Mouse (Mus musculus) forebrain, embryonic 15.5 days (tissue): Measurements from ENCODE around the gene Gramd1b. TPM values are rescaled to one million over a fixed set of nuclear protein-coding genes. Genes with fewer than 3 reads are reported as not detected.

Experiments
- ATAC-seq: fragments of 200-750 bp; cut with Nextera tagmentation; replicated peaks from 2 replicates; pipeline ENCODE4 v1.8.0; 2017; ENCODE audit warnings: mild to moderate bottlenecking, moderate TSS enrichment, moderate library complexity
- H3K27ac ChIP-seq: fragments of 300-500 bp; sonication (generic); replicated peaks from 2 replicates; pipeline ENCODE4 v1.5.1; 2015; ENCODE audit warnings: mild to moderate bottlenecking, inconsistent platforms
- H3K27me3 ChIP-seq: fragments of 300-500 bp; sonication (generic); 2 replicates; pipeline ENCODE4 v1.6.1; 2015; ENCODE audit warnings: inconsistent platforms
- H3K36me3 ChIP-seq: fragments of 300-500 bp; sonication (generic); 2 replicates; pipeline ENCODE4 v1.6.1; 2015; ENCODE audit warnings: mild to moderate bottlenecking, inconsistent platforms
- H3K4me1 ChIP-seq: fragments of 300-500 bp; sonication (generic); 2 replicates; pipeline ENCODE4 v1.6.1; 2015; ENCODE audit warnings: inconsistent platforms
- H3K4me2 ChIP-seq: fragments of 300-500 bp; sonication (generic); replicated peaks from 2 replicates; pipeline ENCODE4 v1.6.1; 2015; ENCODE audit warnings: mild to moderate bottlenecking, inconsistent platforms
- H3K4me3 ChIP-seq: fragments of 300-500 bp; sonication (generic); 2 replicates; pipeline ENCODE4 v1.5.1; 2015; ENCODE audit warnings: mild to moderate bottlenecking, inconsistent platforms
- H3K9ac ChIP-seq: fragments of 300-500 bp; sonication (generic); replicated peaks from 2 replicates; pipeline ENCODE4 v1.6.1; 2015; ENCODE audit warnings: mild to moderate bottlenecking, inconsistent platforms
- H3K9me3 ChIP-seq: fragments of 300-500 bp; sonication (generic); 2 replicates; pipeline ENCODE4 v1.6.1; 2016; ENCODE audit warnings: inconsistent platforms
- WGBS: fragments of 180-500 bp; shearing (Covaris S2); methylation state at CpG from one replicate; pipeline ENCODE4 v1.1.7; 2015; ENCODE audit warnings: mixed read lengths; 5-methylcytosine and 5-hydroxymethylcytosine counted together
- polyA plus RNA-seq: library from polyadenylated mRNA; unstranded; fragments of >200 nt; fragmentation: Nextera tagmentation; extraction: Ambion mirVana; gene quantifications from 2 replicates; pipeline ENCODE4 v1.2.1, GENCODE M21; 2015

The Gramd1b gene
- polyA plus RNA-seq, 1 experiment from 2014 or later = 18.2 TPM

DNA sequence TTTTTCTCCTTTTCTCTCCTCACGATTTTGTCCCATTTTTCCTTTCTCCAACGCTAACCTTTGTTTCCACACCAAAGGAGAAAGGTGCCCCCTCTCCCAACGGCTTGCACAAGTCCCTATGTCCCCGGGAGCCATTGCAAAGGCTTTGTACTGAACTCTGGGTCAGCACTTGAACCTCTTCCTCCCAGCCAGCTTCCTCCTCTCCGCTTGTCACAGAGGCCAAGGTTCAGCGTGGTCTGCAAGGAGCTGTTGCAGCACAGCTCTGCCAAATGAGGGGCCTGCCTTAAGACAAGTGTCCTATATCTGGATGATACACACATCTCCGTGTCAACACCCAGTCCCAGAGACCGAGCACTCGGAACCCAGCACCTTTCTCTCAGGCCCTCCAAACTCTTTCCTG lies 130.3 kb downstream of the Gramd1b start:
- no peaks in the 10 kb centered on the region for H3K27me3 ChIP-seq
- WGBS = 85% methylated on average over 9 of the region's 9 CpGs
- H3K9ac ChIP-seq = no peak overlapping the region
- H3K27ac ChIP-seq = no peak overlapping the region
- no peaks in the 10 kb centered on the region for H3K9me3 ChIP-seq
- no peak for ATAC-seq
- H3K4me2 ChIP-seq = no peak overlapping the region
- peaks cover 21% of the 10 kb centered on the region; the same call in 1 of the 2 replicates for H3K4me1 ChIP-seq
- no peak overlapping the region for H3K4me3 ChIP-seq
- no peaks in the 10 kb centered on the region for H3K36me3 ChIP-seq

- Histone ChIP-seq H3K36me3 (no peaks in the 10 kb centered on the region), H3K4me2 (no peak overlapping the region), H3K9ac (no peak overlapping the region), H3K9me3 (no peaks in the 10 kb centered on the region), H3K4me1 (peaks cover 18% of the 10 kb centered on the region; the same call in 1 of the 2 replicates), H3K4me3 (no peak overlapping the region), H3K27ac (no peak overlapping the region), H3K27me3 (no peaks in the 10 kb centered on the region)
- WGBS = 88% methylated on average over 2 of the region's 2 CpGs
- ATAC-seq = no peak
These were observed 131.0 kb downstream of the Gramd1b start for GRCm38 (mm10) chr9:40400171-40400570.

DNA sequence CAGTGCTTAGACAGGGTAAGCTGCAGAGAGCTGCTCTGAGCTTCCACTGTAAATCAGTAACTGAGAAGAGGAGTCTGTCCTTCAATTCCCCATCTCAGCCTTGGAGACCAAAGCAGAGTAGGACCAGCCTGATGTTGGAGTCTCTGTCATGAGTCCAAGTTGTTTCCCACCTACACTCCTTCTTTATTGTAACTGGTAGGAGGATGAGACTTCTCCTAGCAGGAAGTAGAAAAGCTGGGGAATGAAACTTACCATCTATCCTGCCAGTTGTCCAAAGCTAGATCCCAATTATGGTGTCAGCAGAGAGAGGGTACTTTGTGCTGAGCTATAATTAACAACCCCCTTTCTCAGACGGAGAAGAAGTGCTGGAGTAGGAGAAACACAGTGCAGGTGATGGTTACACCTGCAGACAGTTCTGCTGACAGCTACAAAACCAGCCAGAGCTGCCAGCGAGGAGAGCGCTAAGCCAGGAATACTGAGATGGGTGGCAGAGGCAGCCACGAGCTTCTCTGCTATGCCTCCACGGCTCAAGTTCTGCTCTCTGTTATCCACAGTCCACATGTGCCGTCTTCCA lies 131.7 kb downstream of the Gramd1b start:
- no peaks in the 10 kb centered on the region for H3K9me3 ChIP-seq
- no peak overlapping the region for H3K4me3 ChIP-seq
- peaks cover 12% of the 10 kb centered on the region; the same call in 1 of the 2 replicates for H3K4me1 ChIP-seq
- no peak overlapping the region for H3K4me2 ChIP-seq
- no peak overlapping the region for H3K9ac ChIP-seq
- no peaks in the 10 kb centered on the region for H3K36me3 ChIP-seq
- H3K27ac ChIP-seq = no peak overlapping the region
- H3K27me3 ChIP-seq = no peaks in the 10 kb centered on the region
- no peak for ATAC-seq
- 80% methylated on average over 6 of the region's 6 CpGs for WGBS

- peaks cover 9% of the 10 kb centered on the region for H3K4me1 ChIP-seq
- no peaks in the 10 kb centered on the region for H3K36me3 ChIP-seq
- no peak overlapping the region for H3K9ac ChIP-seq
- ATAC-seq = no peak
- no peak overlapping the region for H3K4me2 ChIP-seq
- 62% methylated on average over 7 of the region's 7 CpGs for WGBS
- H3K9me3 ChIP-seq = no peaks in the 10 kb centered on the region
- H3K4me3 ChIP-seq = no peak overlapping the region
- H3K27me3 ChIP-seq = no peaks in the 10 kb centered on the region
- 0 out of 2 replicates have a peak overlapping the region, but pooled peaks have one; percentile 21 for H3K27ac ChIP-seq
These were observed 133.5 kb downstream of the Gramd1b start for GRCm38 (mm10) chr9:40397471-40398245.

DNA sequence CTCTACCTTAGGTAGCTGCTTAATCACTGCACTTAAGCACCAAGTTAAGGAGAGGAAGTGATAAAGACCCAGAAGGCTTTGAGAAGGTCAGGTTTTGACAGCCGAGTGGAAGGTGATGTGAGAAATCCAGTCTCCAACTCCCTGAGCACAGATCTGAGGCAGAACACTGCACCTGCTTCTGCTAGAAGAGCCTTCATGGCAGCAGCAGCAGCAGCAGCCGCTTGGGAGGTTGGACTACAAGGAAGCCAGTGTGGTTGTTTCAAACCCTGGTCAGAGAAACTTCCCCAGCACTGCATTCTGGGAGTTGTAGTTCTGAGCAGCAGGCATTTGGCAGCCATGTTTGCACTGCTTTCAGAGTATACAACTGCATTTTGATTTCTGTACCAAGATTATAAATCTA lies 134.1 kb downstream of the Gramd1b start:
- H3K27ac ChIP-seq = peak overlapping the region; percentile 69
- peak; percentile 76 for ATAC-seq
- WGBS = 19% methylated on average over 2 of the region's 2 CpGs
- H3K4me2 ChIP-seq = peak overlapping the region; percentile 26
- H3K4me1 ChIP-seq = peaks cover 15% of the 10 kb centered on the region
- peak overlapping the region; percentile 22; the same call in 1 of the 2 replicates for H3K9ac ChIP-seq
- H3K9me3 ChIP-seq = no peaks in the 10 kb centered on the region
- no peaks in the 10 kb centered on the region for H3K27me3 ChIP-seq
- H3K36me3 ChIP-seq = no peaks in the 10 kb centered on the region
- peak overlapping the region; percentile 27 for H3K4me3 ChIP-seq

DNA sequence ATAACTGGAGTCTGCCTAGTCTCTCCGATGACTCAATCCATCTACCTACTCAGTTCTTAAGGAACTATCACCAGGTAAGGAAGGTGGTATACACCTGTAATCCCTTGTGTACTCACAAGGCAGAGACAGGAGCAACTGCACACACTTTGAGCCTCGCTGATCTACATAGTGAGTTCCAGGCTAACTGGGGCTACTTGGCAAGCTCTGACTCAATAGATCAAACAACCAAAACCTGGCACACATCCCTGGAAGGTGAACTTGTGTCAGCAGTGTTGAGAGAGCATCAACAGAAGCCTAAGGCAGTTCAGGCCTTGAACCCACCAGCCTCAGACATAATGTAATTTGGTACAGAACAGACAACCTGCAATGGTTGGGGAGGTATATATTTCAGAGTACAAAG lies 135.0 kb downstream of the Gramd1b start:
- 84% methylated on average over 2 of the region's 2 CpGs for WGBS
- ATAC-seq = no peak
- H3K4me1 ChIP-seq = peaks cover 23% of the 10 kb centered on the region
- no peaks in the 10 kb centered on the region for H3K36me3 ChIP-seq
- H3K4me3 ChIP-seq = no peak overlapping the region
- no peak overlapping the region for H3K9ac ChIP-seq
- no peaks in the 10 kb centered on the region for H3K27me3 ChIP-seq
- no peaks in the 10 kb centered on the region for H3K9me3 ChIP-seq
- no peak overlapping the region for H3K27ac ChIP-seq
- no peak overlapping the region for H3K4me2 ChIP-seq

DNA sequence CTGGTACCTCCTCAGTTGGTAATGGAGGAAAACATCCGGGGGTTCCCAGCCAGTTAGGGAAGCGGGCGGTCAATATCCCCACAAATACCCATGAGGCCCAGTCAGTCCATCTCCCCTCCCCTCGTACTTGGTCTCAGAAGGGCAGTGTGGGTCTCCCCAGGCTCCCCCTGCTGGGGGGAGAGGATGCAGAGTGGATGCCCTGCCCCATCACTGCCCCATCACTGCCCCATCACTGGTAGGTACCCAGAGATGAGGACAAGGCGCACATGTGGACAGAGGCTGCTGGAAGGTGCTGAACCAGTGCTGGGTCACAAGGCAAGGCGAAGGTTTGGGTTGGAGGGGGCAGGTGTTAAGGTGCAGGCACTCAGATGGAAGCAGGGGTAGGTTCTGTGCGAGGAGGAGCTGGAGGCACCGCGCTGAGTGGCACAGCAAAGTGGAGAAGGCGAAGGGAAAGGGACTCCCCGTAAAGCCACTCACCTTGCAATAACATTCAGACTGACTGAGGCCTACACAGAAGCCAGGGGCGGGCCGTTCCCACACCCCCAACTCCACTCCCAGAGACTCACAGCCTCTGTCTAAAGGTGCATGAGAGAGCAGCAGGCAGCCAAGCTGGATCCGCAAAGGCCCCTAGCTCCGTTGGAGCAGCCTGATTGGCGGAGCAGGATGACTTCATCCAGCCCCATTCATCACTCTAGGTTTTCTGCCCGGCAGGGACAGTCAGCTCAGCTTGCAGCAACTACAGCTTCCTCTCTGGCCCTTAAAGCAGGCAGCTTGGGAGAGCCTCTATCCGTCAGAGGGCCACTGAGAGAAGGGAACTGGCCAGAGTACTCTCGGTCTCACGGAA lies 139.1 kb downstream of the Gramd1b start:
- no peaks in the 10 kb centered on the region for H3K27me3 ChIP-seq
- peak; percentile 89 for ATAC-seq

GRCm38 (mm10) chr9:40391359-40391758 lies 139.8 kb downstream of the Gramd1b start:
- 0 out of 2 replicates have a peak overlapping the region, but pooled peaks have one; percentile 12 for H3K9ac ChIP-seq

More for the DNA sequence above, 139.1 kb downstream of the Gramd1b start:
- Histone ChIP-seq H3K27ac (peak overlapping the region; percentile 82), H3K4me2 (peak overlapping the region; percentile 45), H3K4me3 (peak overlapping the region; percentile 23), H3K4me1 (peaks cover 23% of the 10 kb centered on the region), H3K9me3 (no peaks in the 10 kb centered on the region), H3K36me3 (no peaks in the 10 kb centered on the region), H3K9ac (peak overlapping the region; percentile 42)
- WGBS = 16% methylated on average over 20 of the region's 20 CpGs

GRCm38 (mm10) chr9:40390904-40391303 lies 140.3 kb downstream of the Gramd1b start:
- H3K4me3 ChIP-seq = no peak overlapping the region
- H3K36me3 ChIP-seq = no peaks in the 10 kb centered on the region
- no peak for ATAC-seq
- no peaks in the 10 kb centered on the region for H3K9me3 ChIP-seq
- H3K9ac ChIP-seq = no peak overlapping the region
- no peak overlapping the region for H3K4me2 ChIP-seq
- WGBS = 42% methylated on average over 8 of the region's 8 CpGs
- no peaks in the 10 kb centered on the region for H3K27me3 ChIP-seq
- H3K27ac ChIP-seq = no peak overlapping the region
- H3K4me1 ChIP-seq = peaks cover 19% of the 10 kb centered on the region

More at GRCm38 (mm10) chr9:40391359-40391758, 139.8 kb downstream of the Gramd1b start:
- H3K4me2 ChIP-seq = 0 out of 2 replicates have a peak overlapping the region, but pooled peaks have one; percentile 13
- H3K27me3 ChIP-seq = no peaks in the 10 kb centered on the region
- 66% methylated on average over 17 of the region's 17 CpGs for WGBS
- H3K9me3 ChIP-seq = no peaks in the 10 kb centered on the region
- no peaks in the 10 kb centered on the region for H3K36me3 ChIP-seq
- ATAC-seq = 0 out of 2 replicates have a peak, but pooled peaks have one; percentile 21
- H3K27ac ChIP-seq = no peak overlapping the region
- no peak overlapping the region for H3K4me3 ChIP-seq
- H3K4me1 ChIP-seq = peaks cover 19% of the 10 kb centered on the region

DNA sequence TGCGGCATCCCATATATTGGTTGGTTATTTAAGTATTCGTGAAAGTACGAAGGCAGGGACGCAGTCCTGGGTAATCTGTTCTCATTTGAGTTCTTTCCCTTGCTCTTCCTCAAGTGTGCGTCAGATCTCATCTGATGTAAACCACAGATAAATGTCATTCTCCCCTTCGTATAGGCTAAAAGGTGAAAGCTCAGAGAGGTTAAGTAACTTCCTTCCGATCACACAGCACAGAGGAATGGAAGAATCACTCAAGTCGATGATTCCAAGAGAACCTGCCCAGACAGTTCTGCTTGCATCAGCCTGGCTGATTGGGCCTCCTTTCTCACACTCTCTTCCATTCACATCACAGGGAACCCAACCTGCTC lies 140.8 kb downstream of the Gramd1b start:
- no peak overlapping the region for H3K27ac ChIP-seq
- no peak for ATAC-seq
- no peak overlapping the region for H3K4me3 ChIP-seq
- H3K9me3 ChIP-seq = no peaks in the 10 kb centered on the region
- no peaks in the 10 kb centered on the region for H3K36me3 ChIP-seq
- WGBS = 91% methylated on average over 8 of the region's 8 CpGs
- peaks cover 19% of the 10 kb centered on the region for H3K4me1 ChIP-seq
- H3K27me3 ChIP-seq = no peaks in the 10 kb centered on the region
- no peak overlapping the region for H3K4me2 ChIP-seq
- no peak overlapping the region for H3K9ac ChIP-seq

DNA sequence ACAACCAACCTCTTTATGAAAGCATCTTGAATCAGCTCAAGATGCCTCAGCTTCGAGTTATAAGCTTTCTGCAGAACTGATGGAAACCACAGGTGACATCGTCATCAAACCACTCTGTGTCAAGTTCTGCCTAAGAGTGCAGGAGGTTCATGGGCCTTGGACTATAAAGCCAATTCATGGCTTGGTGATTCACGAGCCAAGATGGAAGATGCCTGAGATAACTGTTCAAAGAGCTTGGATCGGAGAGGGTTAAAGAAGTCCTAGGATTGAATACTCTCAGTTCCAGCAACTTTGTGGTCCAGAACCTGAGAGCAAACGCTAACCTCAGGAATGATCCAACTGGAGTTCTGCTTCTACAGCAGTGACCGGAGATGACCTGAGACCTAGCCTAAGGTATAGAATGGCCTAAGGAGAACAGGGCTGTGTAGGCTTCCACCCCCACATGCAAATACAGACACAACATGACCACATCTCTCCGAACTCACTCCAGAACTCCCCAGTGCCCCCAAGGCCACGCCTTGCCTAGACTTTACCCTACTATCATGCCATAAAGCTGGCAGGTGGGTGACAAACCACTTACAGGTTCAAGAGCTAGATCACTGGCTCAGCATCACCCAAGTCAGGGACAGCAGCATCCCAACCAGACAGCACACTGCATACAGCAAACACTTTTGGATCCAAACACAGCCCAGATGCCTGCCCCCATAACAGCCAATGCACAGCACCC lies 141.4 kb downstream of the Gramd1b start:
- Histone ChIP-seq H3K4me2 (no peak overlapping the region), H3K9me3 (no peaks in the 10 kb centered on the region), H3K36me3 (no peaks in the 10 kb centered on the region), H3K4me3 (no peak overlapping the region), H3K9ac (no peak overlapping the region), H3K27ac (no peak overlapping the region), H3K4me1 (peaks cover 19% of the 10 kb centered on the region), H3K27me3 (no peaks in the 10 kb centered on the region)
- 94% methylated on average over 8 of the region's 8 CpGs for WGBS
- no peak for ATAC-seq
